Mouse (Mus musculus): ENCODE measurements around the gene Ambra1. TPM values are rescaled to one million over a fixed set of nuclear protein-coding genes. Genes with fewer than 3 reads are reported as not detected.
A peak's percentile ranks its signal among the peaks of the same experiment; 100 is the strongest.
"Not testable (repeated sequence)": the region's sequence is repeated elsewhere in the genome, so short reads cannot be mapped to it uniquely, and the experiment has no call there.

Ambra1 gene
- polyA plus RNA-seq, 1 experiment from 2014 or later: 12.3 TPM

- H3K4me1 ChIP-seq: peaks cover 2% of the 10 kb centered on the region; the same call in 1 of the 2 replicates
- H3K4me3 ChIP-seq (replicated peaks): peak within 1 kb of the TSS; percentile 99
- H3K9ac ChIP-seq: peak within 1 kb of the TSS; percentile 80
- no peaks in the 10 kb centered on the region for H3K9me3 ChIP-seq
- H3K36me3 ChIP-seq: no peaks in the 10 kb centered on the region
- WGBS: under 1% methylated on average over 66 of the region's 66 CpGs
- no peaks in the 10 kb centered on the region for H3K27me3 ChIP-seq (replicated peaks)
- peak within 1 kb of the TSS; percentile 84 for H3K4me2 ChIP-seq
- H3K27ac ChIP-seq: peak within 1 kb of the TSS; percentile 88
- ATAC-seq (ENCODE audit: insufficient read depth, low FRiP score, low read depth): peak; percentile 98
Observed at GRCm38 (mm10) chr2:91710272-91711234, 19.4 kb upstream of the Ambra1 start, which contains the start of the genes Atg13 and Harbi1. Atg13 (minus strand) TSS chr2:91710576. Harbi1 (plus strand) TSS chr2:91710852.

DNA sequence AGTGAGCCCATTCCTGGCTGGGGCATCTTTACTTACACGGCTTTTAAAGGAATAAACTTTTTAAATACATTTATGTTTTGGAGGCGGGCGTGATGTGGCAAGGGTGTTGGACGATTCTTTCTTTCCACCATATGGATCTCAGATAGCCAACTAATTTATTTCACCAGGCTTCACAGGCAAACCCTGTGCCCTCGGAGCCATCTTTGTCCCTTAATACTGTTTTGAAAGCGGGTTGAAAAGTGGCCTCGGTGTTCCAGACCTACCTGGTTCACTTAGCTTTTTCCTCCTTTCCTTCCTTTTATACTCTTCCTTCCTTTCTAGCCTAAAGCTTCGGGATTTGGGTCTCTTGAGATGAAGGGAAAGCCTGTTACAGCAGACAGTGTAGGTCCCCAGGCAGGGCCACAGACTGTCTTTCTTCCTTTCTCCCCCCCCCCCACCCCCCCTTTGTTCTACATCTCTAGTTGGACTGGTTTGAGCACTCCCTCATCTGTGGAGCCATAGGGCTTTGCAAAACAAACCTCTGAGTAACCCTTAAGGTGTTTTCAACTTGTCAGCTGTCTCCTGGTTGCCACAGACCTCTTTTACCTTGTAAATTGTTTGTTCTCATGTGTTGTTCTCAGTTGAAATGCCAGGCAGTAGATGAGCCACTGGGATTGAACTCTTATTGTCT lies 18.5 kb upstream of the Ambra1 start:
- no peaks in the 10 kb centered on the region for H3K36me3 ChIP-seq
- peak overlapping the region; percentile 99 for H3K4me3 ChIP-seq (replicated peaks)
- H3K9ac ChIP-seq: peak overlapping the region; percentile 80; the same call in 1 of the 2 replicates
- peaks cover 2% of the 10 kb centered on the region; the same call in 1 of the 2 replicates for H3K4me1 ChIP-seq
- H3K4me2 ChIP-seq: peak overlapping the region; percentile 84
- WGBS: 3% methylated on average over 8 of the region's 8 CpGs
- H3K27me3 ChIP-seq (replicated peaks): no peaks in the 10 kb centered on the region
- peak overlapping the region; percentile 88 for H3K27ac ChIP-seq
- ATAC-seq (ENCODE audit: insufficient read depth, low FRiP score, low read depth): no peak
- no peaks in the 10 kb centered on the region for H3K9me3 ChIP-seq

DNA sequence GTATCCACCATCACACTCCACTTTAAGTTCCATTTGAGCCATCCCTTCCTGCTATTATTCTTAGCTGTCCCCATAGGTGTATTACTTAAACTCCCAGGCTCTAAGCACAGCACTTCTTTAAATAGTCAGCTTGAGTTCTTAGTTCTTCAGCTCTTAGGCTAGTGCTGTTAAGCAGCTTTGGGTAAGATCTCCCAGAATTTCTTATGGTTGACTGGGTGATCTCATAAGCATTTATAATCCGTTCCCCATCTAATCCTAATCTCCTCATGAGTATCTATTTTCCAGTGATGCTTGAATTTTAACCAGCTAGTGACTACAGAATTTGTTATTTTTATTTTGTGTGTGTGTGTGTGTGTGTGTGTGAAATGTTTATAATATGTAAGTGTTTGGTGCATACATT lies 15.0 kb upstream of the Ambra1 start:
- Histone ChIP-seq H3K36me3 (no peaks in the 10 kb centered on the region), H3K4me3 (replicated peaks) (no peak overlapping the region), H3K27ac (no peak overlapping the region), H3K9ac (no peak overlapping the region), H3K4me2 (no peak overlapping the region), H3K27me3 (replicated peaks) (no peaks in the 10 kb centered on the region), H3K9me3 (no peaks in the 10 kb centered on the region), H3K4me1 (peaks cover 2% of the 10 kb centered on the region; the same call in 1 of the 2 replicates)
- WGBS: 83% methylated on average over 1 of the region's 1 CpGs
- no peak for ATAC-seq (ENCODE audit: insufficient read depth, low FRiP score, low read depth)

GRCm38 (mm10) chr2:91718276-91718675 lies 11.7 kb upstream of the Ambra1 start:
- Histone ChIP-seq H3K4me3 (replicated peaks) (no peak overlapping the region), H3K9me3 (no peaks in the 10 kb centered on the region), H3K9ac (no peak overlapping the region), H3K4me2 (no peak overlapping the region), H3K4me1 (no peaks in the 10 kb centered on the region), H3K27me3 (replicated peaks) (no peaks in the 10 kb centered on the region), H3K36me3 (0 out of 2 replicates have a peak, but pooled peaks cover 5% of the 10 kb centered on the region), H3K27ac (no peak overlapping the region)
- ATAC-seq (ENCODE audit: insufficient read depth, low FRiP score, low read depth): no peak
- WGBS: 76% methylated on average over 6 of the region's 6 CpGs

DNA sequence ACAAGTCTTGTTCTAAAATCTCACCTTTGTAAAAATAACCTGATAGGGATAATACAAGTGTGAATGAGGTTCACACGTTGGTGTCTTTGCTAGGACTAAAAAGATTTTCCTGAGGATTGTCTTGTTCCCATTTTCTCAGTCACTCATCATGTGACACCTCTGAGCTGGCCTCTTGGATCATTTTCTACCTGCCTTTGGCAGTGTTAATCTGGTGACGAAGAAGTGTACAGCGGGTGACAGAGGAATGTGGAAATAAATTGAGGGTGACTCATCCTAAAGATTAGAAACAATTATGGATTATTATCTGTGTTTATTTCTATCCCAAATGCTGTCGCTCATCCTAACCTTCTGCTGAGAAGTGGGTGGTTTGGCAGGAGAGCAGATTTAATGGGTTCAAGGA lies 6.6 kb upstream of the Ambra1 start:
- Histone ChIP-seq H3K4me2 (no peak overlapping the region), H3K27me3 (replicated peaks) (no peaks in the 10 kb centered on the region), H3K27ac (no peak overlapping the region), H3K4me1 (no peaks in the 10 kb centered on the region), H3K4me3 (replicated peaks) (no peak overlapping the region), H3K36me3 (0 out of 2 replicates have a peak, but pooled peaks cover 5% of the 10 kb centered on the region), H3K9me3 (no peaks in the 10 kb centered on the region), H3K9ac (no peak overlapping the region)
- WGBS: 61% methylated on average over 4 of the region's 4 CpGs
- no peak for ATAC-seq (ENCODE audit: insufficient read depth, low FRiP score, low read depth)

DNA sequence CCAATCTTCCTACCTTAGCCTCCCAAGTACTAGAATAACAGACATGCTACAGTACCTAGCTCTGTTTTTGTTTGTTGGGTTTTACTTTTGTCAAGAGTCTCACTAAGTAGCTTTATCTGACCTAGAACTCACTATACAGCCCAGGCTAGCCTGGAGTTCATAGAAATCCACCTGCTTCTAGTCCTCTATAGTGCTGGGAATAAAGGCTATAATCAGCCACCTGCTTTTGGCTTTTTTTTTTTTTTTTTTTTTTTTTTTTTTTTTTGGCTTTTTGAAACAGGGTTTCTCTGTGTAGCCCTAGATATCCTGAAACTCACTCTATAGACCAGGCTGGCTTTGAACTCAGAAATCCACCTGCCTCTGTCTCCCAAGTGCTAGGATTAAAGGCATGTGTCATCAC lies 6.0 kb upstream of the Ambra1 start:
- no peak overlapping the region for H3K4me3 ChIP-seq (replicated peaks)

DNA sequence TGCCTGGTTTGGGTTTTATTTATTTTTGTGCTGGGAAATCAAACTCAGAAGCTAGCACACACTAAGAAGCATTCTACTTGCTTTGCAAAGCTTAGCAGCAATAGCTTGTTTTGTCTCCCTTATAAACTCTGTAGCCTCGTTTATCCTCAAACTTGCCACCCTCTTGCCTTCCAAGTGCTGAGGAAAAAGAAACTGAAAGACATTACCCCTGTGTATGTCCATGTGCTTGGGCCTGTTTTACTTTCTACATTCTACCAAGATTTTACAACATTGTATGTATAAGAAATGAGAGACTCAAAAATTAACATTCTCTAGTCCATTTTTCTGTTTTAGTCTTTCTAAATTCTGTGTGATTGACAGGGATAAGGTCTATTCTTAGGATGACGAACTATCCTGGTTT lies 5.2 kb upstream of the Ambra1 start:
- no peak for ATAC-seq (ENCODE audit: insufficient read depth, low FRiP score, low read depth)
- 58% methylated on average over 2 of the region's 2 CpGs for WGBS
- Histone ChIP-seq H3K27ac (no peak overlapping the region), H3K4me1 (no peaks in the 10 kb centered on the region), H3K36me3 (0 out of 2 replicates have a peak, but pooled peaks cover 5% of the 10 kb centered on the region), H3K4me3 (replicated peaks) (no peak overlapping the region), H3K9ac (no peak overlapping the region), H3K4me2 (no peak overlapping the region), H3K27me3 (replicated peaks) (no peaks in the 10 kb centered on the region), H3K9me3 (no peaks in the 10 kb centered on the region)

More for the DNA sequence above, 6.0 kb upstream of the Ambra1 start:
- no peak overlapping the region for H3K27ac ChIP-seq
- no peaks in the 10 kb centered on the region for H3K4me1 ChIP-seq
- no peaks in the 10 kb centered on the region for H3K9me3 ChIP-seq
- H3K27me3 ChIP-seq (replicated peaks): no peaks in the 10 kb centered on the region
- H3K4me2 ChIP-seq: no peak overlapping the region
- no peak for ATAC-seq (ENCODE audit: insufficient read depth, low FRiP score, low read depth)
- H3K9ac ChIP-seq: no peak overlapping the region
- H3K36me3 ChIP-seq: 0 out of 2 replicates have a peak, but pooled peaks cover 5% of the 10 kb centered on the region

- WGBS: 43% methylated on average over 4 of the region's 4 CpGs
Observed at GRCm38 (mm10) chr2:91725476-91725875, 4.5 kb upstream of the Ambra1 start.

GRCm38 (mm10) chr2:91727011-91727410 lies 2.9 kb upstream of the Ambra1 start:
- no peak overlapping the region for H3K4me3 ChIP-seq (replicated peaks)
- ATAC-seq (ENCODE audit: insufficient read depth, low FRiP score, low read depth): no peak
- no peak overlapping the region for H3K4me2 ChIP-seq
- no peaks in the 10 kb centered on the region for H3K4me1 ChIP-seq
- no peak overlapping the region for H3K9ac ChIP-seq
- H3K36me3 ChIP-seq: no peaks in the 10 kb centered on the region
- no peaks in the 10 kb centered on the region for H3K27me3 ChIP-seq (replicated peaks)
- no peaks in the 10 kb centered on the region for H3K9me3 ChIP-seq
- H3K27ac ChIP-seq: no peak overlapping the region
- WGBS: 87% methylated on average over 3 of the region's 3 CpGs

More at GRCm38 (mm10) chr2:91725476-91725875, 4.5 kb upstream of the Ambra1 start:
- ATAC-seq (ENCODE audit: insufficient read depth, low FRiP score, low read depth); H3K27me3 ChIP-seq (replicated peaks); H3K9me3 ChIP-seq; H3K4me1 ChIP-seq; H3K36me3 ChIP-seq; H3K27ac ChIP-seq; H3K9ac ChIP-seq; H3K4me2 ChIP-seq; H3K4me3 ChIP-seq (replicated peaks): not testable (repeated sequence)

DNA sequence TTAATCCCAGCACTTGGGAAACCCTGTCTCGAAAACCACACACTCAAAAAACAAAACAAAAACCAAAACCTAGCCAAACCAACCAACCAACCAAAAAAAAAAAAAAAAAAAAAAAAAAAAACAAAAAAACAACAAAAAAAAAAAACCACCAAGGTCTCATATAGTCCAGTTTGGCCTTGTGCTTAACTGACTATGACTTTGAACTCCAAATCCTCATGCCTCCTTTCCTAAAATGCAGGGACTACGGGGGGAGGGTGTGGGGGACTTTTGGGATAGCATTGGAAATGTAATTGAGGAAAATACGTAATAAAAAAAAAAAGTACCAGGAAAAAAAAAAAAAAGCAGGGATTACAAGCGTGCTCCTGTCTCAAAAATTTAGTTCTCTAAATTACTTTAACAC lies 363 bp upstream of the Ambra1 start:
- H3K27ac ChIP-seq: 0 out of 2 replicates have a peak overlapping the region, but pooled peaks have one; percentile 94
- no peak overlapping the region for H3K9ac ChIP-seq
- H3K27me3 ChIP-seq (replicated peaks): no peaks in the 10 kb centered on the region
- no peaks in the 10 kb centered on the region for H3K9me3 ChIP-seq
- H3K4me3 ChIP-seq (replicated peaks): peak overlapping the region; percentile 99
- WGBS: 18% methylated on average over 4 of the region's 4 CpGs
- no peaks in the 10 kb centered on the region for H3K4me1 ChIP-seq
- peak overlapping the region; percentile 74; the same call in 1 of the 2 replicates for H3K4me2 ChIP-seq
- ATAC-seq (ENCODE audit: insufficient read depth, low FRiP score, low read depth): no peak
- H3K36me3 ChIP-seq: no peaks in the 10 kb centered on the region

- Histone ChIP-seq H3K27me3 (replicated peaks) (no peaks in the 10 kb centered on the region), H3K27ac (no peak overlapping the region), H3K4me3 (replicated peaks) (no peak overlapping the region), H3K4me1 (no peaks in the 10 kb centered on the region), H3K36me3 (no peaks in the 10 kb centered on the region), H3K4me2 (no peak overlapping the region), H3K9ac (no peak overlapping the region), H3K9me3 (no peaks in the 10 kb centered on the region)
- no peak for ATAC-seq (ENCODE audit: insufficient read depth, low FRiP score, low read depth)
- 89% methylated on average over 5 of the region's 5 CpGs for WGBS
Observed at GRCm38 (mm10) chr2:91735221-91735620, 5.3 kb downstream of the Ambra1 start.

DNA sequence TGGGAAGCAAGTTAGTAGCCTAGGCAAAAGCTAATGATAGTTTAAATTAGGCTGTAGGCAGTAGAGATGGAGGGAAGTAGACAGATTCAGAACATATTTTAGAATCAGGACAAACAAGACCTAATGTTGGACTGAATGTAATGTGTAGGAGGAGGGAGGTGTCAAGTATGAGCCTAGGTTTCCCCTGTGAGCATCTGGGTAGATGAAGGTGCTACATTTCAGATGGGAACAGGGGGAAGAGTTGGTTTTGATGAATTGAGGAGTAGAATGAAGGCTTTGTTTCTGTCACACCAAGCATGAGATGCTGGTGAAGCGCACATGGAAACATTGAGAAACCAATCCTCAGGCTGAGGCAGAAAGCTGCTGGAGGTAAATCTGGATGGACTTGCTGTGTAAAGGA lies 9.7 kb downstream of the Ambra1 start:
- Histone ChIP-seq H3K4me1 (no peaks in the 10 kb centered on the region), H3K4me2 (no peak overlapping the region), H3K27ac (no peak overlapping the region), H3K9ac (no peak overlapping the region), H3K9me3 (no peaks in the 10 kb centered on the region), H3K4me3 (replicated peaks) (no peak overlapping the region), H3K27me3 (replicated peaks) (no peaks in the 10 kb centered on the region), H3K36me3 (no peaks in the 10 kb centered on the region)
- WGBS: 97% methylated on average over 1 of the region's 1 CpGs
- no peak for ATAC-seq (ENCODE audit: insufficient read depth, low FRiP score, low read depth)
